Mouse (Mus musculus): Measurements from ENCODE around the gene Rlf.
A peak's percentile ranks its signal among the peaks of the same experiment; 100 is the strongest.

Gene Rlf

GRCm38 (mm10) chr4:121214793-121215304, at the start of gene Rlf:
TSS of gene Rlf (minus strand) at chr4:121215084.
- peak; percentile 97 for DNase-seq (ENCODE audit: low read depth, low spot score)

DNA sequence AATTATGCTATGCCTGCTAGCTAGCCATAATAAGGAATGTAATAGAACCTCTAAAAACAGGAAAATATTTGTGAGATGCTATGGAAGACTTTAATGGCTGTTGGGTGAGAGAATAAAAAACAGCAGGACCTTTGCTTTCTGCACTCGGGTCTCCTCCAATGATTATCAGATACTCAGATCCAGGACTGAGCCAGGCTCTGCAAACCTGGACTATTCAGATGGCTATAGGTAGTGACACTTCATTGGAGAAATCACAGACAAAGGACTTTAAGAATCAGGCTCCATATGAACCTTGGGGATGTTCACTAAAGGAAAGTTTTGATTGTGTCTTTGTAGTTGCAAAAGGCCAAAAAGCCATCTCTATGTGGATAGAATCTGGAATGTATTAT, 26.7 kb upstream of the Rlf start:
- DNase-seq (ENCODE audit: low read depth, low spot score): no peak

- DNase-seq (ENCODE audit: low read depth, low spot score): peak; percentile 82
Measured at GRCm38 (mm10) chr4:121240637-121241611, 26.0 kb upstream of the Rlf start.

DNA sequence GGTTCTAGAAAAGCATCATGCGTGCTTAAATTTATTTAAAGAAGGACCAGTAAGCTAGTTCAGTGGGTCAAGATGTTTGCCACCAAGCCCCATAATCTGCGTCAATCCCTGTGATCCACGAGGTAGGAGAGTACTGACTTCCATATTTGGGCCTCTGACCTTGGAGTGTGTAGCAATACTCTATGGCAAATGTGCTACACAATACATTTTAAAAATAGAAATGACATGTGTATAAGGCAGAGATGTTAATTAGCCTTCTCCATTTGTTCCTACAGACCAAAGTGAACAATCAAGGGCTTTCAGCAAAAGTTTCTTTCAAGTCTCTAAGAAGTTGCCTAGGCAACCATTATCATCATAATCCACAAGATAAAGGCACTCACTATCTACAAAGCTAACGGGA, 25.0 kb upstream of the Rlf start:
- DNase-seq (ENCODE audit: low read depth, low spot score): no peak

- DNase-seq (ENCODE audit: low read depth, low spot score): peak; percentile 23
Measured at GRCm38 (mm10) chr4:121231772-121232414, 17.0 kb upstream of the Rlf start.

GRCm38 (mm10) chr4:121230943-121231614, 16.2 kb upstream of the Rlf start:
- DNase-seq (ENCODE audit: low read depth, low spot score): peak; percentile 60

- DNase-seq (ENCODE audit: low read depth, low spot score): no peak
Measured at GRCm38 (mm10) chr4:121227072-121227471, 12.2 kb upstream of the Rlf start.

GRCm38 (mm10) chr4:121225177-121225576, 10.3 kb upstream of the Rlf start:
- no peak for DNase-seq (ENCODE audit: low read depth, low spot score)

GRCm38 (mm10) chr4:121223136-121223535, 8.3 kb upstream of the Rlf start:
- DNase-seq (ENCODE audit: low read depth, low spot score): no peak

DNA sequence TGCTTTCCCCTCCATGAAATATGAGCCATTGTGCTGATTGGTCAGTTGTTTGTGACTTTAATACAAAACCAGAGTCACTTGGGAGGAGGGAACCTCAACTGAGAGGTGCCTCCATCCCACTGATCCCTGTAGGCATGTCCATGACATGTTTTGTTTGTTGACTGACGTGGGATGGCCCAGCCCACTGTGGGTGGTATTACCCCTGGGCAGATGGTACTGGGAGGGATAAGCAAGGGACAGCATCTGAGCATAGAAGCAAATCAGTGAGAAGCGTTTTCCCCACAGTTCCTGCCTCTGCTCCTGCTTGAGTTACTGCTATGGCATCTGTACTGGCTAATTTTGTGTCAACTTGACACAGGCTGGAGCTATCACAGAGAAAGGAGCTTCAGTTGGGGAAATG, 1.3 kb upstream of the Rlf start:
- peak; percentile 39 for DNase-seq (ENCODE audit: low read depth, low spot score)

GRCm38 (mm10) chr4:121215489-121215888, 605 bp upstream of the Rlf start:
- no peak for DNase-seq (ENCODE audit: low read depth, low spot score)

- peak; percentile 73 for DNase-seq (ENCODE audit: low read depth, low spot score)
Measured at GRCm38 (mm10) chr4:121213936-121214792, 720 bp downstream of the Rlf start.

DNA sequence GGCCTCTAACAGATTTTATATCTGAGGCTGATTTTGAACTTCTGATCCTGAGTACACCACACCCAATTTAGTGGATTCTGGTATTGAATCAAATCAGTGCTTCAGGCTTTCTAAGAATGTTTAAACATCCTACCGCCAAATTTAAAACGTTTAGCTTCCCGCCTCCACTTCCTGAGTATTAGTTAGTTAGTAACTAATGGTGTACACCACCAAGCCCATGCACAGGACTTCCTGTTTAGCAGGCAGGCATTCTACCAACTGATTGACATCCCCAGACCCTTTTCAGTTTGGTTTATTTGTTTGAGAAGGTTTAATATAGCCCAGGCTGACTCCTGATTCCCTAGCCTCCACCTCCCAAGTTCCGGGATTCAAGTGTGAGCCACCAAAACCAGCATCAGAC, 6.0 kb downstream of the Rlf start:
- no peak for DNase-seq (ENCODE audit: low read depth, low spot score)

- no peak for DNase-seq (ENCODE audit: low read depth, low spot score)
Measured at GRCm38 (mm10) chr4:121197856-121198255, 17.0 kb downstream of the Rlf start.

GRCm38 (mm10) chr4:121196995-121197394, 17.9 kb downstream of the Rlf start:
- no peak for DNase-seq (ENCODE audit: low read depth, low spot score)

- no peak for DNase-seq (ENCODE audit: low read depth, low spot score)
Measured at GRCm38 (mm10) chr4:121196205-121196604, 18.7 kb downstream of the Rlf start.

GRCm38 (mm10) chr4:121194736-121195135, 20.1 kb downstream of the Rlf start:
- DNase-seq (ENCODE audit: low read depth, low spot score): peak; percentile 39

DNA sequence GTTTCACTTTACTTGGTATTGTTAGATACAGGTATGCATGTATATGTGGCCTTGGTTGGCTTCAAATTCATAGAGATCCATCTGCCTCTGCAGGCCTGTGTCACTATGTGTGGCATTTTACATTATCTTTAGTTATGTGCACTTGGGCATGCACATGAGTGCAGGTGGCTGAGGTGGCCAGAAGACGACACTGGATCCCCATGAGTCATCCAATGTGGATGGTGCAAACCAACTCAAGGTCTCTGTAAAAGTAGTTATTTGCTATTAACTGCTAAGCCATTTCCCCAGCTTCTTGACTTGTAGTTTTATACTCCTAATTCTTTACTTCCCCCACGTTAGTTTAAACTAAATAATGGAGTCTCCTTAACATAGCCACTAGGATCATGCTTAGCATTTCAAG, 22.6 kb downstream of the Rlf start:
- no peak for DNase-seq (ENCODE audit: low read depth, low spot score)

DNA sequence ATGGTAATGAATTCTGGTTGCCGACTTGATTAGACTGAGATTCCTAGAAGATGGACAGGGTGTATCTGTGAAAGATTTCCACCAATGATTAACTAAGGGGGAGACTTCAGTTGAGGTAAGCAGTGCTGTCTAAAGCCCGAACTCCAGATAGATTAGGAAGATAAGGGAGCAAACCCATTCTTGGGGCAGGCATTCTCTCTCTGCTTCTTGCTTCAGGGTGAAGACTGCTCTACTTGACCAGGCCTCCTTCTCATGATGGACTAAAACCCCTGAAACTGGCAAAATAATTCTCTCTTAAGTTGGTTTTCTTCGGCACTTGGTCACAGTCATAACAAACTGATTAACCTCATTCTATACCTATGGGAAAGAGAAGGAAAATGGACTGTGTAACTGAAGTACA, 25.5 kb downstream of the Rlf start:
- DNase-seq (ENCODE audit: low read depth, low spot score): no peak

DNA sequence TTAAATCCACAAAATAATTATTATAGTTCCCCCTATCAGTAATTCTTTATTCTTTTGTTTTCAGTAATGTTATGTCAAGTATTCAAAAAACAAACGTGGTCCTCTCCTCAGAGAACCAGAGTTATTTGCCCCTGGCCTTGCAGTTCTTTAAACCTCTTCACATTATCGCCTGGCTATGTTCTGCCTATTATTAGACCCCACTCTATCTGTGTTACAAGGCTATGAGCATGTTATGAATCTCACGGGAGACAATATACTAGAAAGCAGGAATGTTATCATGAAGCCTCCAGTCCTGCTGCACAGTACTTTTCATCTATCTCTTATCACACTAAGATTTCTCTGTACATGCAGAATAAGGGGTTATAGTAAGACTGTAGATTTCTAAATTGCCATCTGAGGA, 35.2 kb downstream of the Rlf start:
- DNase-seq (ENCODE audit: low read depth, low spot score): no peak

GRCm38 (mm10) chr4:121167656-121168055, 47.2 kb downstream of the Rlf start:
- DNase-seq (ENCODE audit: low read depth, low spot score): no peak
